Mouse (Mus musculus) MN1 (cell line): ENCODE measurements around the gene Slc46a3.
"Not testable (repeated sequence)": the region's sequence is repeated elsewhere in the genome, so short reads cannot be mapped to it uniquely, and the experiment has no call there.

Source experiments
- DNase-seq: peaks from one replicate; pipeline ENCODE4 v3.0.0-alpha.2; 2016; ENCODE audit warnings: low spot score

The Slc46a3 gene

DNA sequence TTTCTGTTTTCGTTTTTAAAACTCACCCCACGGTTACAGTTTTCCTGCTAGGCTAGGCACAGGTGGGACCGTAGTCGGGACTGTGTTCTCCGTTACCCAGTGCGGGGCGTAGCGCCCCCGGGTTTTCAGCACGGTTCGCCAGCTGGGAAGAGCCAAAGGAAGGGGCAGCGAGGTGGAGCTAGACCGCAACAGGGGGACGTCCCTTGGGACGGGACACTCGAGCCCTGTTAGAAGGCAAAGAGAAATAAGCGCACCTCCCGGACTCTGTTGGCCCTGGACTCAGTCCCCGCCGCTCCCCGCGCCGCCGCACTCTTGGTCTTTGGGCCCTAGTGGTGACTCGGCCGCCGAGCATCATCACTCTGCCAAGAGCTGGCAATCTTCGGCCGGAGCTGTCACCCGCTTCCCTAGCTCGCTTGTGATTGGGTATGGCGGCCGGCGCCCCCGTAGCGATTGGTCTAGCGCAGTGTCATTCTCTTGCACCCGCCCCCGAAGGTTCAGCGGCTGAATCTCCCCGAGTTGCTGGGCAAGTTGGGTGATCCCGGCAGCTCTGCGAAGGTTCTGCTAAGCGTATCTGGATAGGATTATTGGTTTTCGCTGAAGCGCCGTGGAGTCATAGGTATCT, at the start of gene Slc46a3:
Gene Slc46a3 (minus strand): TSS at position 361 of the 622 bp plus-strand sequence.
- peak; percentile 96 for DNase-seq

- no peak for DNase-seq
Measured at GRCm38 (mm10) chr5:147939226-147939625, 44.6 kb upstream of the Slc46a3 start.

- no peak for DNase-seq
Measured at GRCm38 (mm10) chr5:147935096-147935495, 40.5 kb upstream of the Slc46a3 start.

DNA sequence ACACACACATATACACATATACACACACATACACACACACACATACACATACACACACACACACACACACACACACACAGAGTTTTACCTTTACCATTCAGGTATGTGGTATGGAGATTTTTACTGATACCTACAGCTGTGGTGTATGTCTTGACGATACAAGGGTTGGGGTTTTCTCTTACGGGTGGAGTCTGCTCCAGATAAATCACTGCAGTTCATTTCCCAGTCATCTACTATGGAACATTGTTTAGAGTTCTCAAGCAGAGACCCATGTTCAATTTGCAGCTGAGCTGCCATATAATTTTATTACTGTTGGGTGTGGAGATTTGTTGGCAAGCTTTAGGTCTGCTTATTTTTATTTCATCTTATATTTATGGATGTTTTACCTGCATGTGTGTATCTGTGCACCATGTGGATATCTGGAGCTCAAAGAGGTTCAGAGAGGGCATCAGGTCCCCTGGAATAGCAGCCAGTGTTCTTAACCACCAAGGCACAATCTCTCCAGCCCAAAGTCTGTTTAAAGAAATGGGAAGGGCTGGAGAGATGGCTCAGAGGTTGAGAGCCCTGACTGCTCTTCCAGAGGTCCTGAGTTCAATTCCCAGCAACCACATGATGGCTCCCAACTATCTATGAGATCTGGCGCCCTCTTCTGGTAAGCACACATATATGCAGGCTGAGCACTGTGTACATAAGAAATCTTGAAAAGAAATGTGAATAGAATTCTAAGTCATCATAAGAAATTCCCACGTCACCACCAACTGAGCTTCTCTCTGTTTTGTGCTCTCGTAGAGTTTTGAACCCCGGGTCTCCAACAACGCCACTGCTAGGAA, 34.3 kb upstream of the Slc46a3 start:
- no peak for DNase-seq

DNA sequence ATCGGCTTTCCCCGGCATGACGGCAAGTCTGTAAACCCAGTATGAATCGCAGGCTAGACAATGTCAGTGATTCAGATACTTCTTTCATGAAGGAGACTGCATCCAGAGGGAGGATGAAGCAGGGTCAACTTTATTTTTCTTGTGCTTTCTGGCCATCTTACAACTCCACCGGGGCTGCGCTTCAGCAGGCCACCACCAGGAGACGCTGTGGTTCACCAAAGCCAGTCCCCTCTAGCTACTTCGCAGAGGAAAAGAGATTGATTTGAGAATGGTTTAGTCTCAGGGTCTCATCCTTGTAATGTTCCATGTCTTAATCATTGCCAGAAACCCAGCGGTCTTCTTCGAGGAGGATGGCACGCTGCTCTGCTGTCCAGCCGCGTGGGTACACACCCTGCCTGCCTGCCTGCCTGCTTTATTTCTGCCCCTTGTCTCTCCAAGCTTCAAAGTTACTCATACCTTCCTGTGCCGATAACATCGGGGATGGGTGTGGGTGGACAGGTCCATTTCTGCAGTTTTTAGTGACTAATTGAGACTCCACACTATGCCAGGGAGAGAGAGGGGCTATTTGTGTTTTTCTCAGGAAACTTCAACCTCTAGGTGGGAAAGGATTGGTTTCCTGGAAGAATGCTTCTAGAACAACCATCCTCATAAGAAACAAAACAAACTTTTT, 31.5 kb upstream of the Slc46a3 start:
- no peak for DNase-seq

DNA sequence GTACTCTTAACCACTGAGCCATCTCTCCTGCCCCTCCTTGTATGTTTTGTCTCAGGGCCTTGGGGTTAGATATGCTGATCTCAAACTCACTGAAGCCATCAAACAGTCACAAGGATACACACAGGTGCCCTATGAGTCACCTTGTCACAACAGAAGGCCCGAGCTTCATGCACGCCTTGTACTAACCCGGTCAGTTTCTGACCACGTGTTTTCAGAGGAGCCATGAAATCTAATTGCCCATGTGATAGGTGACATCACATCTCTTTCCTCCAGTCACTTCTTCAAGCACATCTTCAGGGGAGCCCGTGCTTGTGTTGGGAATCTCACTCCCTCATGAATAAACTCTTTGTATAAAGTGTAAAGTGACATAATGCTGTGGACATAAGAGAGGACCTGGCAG, 30.0 kb upstream of the Slc46a3 start:
- no peak for DNase-seq

DNA sequence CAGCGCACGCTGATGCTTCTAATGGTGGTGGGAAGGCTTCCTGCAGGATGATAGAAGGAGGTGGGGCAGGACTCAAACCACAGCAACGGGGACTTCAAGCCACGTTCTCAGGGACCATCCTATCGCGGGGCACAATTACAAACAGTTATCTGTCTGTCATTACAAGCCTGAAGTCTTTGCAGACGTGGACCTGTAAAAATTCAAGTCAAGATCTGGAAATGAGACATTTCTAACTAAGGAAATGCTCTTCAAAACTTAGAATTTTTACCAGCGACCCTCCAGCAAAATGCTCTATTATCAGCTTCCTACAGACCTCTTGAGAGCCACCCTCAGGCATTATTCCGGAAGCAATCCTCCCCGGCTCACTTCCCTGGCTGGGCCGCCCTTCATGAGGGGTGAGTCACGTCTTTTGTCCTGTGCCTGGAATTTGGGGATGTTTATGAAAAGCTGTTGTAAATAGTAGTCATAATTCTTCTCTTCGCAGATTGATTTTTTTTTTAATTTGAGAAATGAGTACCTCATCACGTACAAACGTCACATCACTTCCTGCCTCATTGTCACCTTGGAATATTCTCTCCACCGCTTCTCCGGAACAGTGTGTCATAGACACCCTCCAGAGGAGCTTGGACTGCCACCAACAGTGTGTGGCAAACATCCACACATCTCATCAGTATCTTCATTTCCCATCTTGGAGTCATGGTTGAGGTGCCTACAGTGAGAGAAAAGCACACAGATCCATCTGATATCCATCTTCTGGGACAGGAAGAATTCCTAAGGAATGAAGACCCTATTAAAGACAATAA, 23.6 kb upstream of the Slc46a3 start:
- no peak for DNase-seq

GRCm38 (mm10) chr5:147916171-147916570, 21.6 kb upstream of the Slc46a3 start:
- no peak for DNase-seq

DNA sequence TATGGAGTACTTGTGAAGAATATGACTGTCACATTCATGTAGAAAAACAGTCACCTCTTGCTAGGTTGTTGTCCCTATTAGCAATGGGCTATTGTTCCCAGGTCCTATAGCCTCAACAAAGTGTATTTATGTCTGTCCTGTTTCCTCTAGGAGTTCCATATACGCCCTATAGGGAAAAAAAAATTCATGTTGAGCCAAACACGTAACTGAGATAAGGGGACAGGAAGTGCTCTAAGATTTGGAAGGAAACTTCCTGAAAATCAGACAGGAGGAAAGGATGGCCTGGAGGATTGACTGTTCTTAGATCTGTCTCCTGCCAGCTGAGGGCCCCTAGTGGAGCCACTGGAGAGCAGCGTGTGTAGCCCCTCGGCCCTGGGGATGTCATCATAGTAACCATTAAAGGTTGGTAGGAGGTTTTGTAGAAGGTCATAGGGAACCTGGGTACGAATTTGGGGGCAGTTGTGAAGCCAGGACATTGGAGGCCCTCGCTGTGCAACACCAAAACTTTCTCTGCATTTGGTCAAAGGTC, 20.5 kb upstream of the Slc46a3 start:
- no peak for DNase-seq

DNA sequence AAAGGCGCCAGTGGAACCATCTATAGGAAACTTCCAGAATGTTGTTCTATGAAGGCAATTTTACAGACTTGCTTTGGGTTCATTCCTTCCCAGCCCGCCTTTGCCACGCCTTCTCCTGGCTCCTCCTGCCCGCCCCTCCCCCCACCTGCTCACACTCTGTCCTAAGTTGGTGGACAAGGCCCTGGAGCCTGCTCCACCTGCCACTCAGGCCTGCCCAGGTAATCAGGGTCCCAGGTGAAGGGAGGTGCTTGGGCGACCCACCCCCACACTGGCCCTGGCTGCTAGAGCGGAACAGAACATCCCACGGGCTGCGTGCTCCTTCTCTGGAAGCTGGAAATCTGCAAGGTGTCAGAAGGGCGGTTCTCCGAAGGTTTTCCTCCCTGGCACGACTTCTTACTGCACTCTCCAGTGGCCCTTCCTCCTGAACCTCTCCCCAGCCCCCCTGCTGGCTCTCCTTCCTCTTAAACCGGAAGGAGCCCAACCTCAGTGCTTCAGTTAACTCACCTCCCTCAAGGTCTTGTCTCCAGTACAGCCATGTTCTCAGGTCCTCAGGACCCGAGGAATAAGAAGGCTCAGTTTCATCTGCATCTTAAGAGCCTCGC, 18.7 kb upstream of the Slc46a3 start:
- peak; percentile 11 for DNase-seq

DNA sequence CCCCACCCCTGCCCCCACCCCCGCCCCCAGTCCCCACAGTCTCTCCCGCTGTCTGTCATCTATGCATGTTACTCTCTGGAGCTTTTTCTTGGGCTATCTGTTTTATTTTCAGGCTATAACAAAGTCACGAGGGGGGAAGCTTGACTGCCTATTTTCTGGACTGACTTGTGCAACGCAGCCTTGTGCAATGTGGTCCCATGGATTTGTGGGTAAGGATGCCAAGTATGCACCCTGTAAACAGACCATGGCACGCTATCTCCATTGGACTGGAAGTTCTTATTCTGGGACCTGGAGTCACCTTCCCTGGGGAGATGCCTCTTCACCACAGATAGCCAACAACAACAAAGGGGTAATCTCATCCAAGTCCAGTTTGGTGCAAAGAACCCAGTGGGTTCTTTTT, 17.1 kb upstream of the Slc46a3 start:
- no peak for DNase-seq

DNA sequence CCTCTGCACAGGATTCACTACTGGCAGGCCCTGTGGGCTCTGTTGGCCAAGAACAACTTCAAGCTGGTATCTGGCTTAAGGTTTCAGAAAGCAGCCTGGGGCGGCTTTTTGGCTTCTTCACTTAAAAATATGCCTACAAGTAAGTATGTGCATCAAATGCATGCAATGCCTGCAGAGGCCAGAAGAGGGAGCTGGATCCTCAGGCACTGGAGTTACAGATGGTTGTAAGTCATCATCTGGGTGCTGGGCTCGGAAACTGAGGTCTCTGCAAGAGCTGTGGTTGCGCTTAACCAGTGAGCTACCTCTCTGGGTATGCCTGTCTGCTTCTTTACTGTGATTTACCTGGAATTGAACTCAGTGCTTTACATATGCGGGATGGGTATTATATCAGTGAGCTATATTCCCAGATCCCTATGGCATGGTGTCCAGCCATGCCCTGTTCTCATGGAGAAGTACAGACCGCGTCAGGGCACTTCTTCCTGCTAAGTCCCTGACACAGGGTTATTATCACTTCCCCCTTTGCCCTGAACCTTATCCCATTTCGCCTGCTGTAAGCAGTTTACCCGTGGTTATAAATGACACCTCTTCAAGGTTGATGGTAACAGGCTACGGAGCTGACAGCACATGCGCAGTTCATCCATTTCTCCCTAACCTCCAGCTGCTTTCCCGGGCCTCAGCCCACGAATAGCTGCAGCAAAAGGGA, 16.3 kb upstream of the Slc46a3 start:
- DNase-seq: no peak

DNA sequence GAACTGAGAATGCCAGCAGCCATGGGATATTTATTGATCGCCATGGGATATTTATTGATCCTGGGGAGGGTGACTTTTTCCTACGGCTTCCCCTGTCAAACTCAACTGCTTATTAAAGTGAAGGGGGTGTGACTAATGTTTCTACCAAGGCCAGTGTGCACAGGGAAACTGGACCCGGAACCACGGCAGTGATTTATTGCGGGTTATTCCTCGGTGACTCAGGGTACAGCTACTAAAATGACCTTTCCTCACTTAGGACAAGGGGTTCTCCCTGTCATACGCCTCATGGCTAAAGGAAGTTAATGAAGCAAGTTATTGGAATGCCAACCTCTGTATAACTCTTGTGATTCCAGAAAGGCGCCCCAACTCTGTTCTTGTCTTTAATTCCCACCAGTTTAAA, 13.2 kb upstream of the Slc46a3 start:
- DNase-seq: no peak

- DNase-seq: no peak
Measured at GRCm38 (mm10) chr5:147907144-147907543, 12.5 kb upstream of the Slc46a3 start.

GRCm38 (mm10) chr5:147903166-147903565, 8.6 kb upstream of the Slc46a3 start:
- DNase-seq: no peak

DNA sequence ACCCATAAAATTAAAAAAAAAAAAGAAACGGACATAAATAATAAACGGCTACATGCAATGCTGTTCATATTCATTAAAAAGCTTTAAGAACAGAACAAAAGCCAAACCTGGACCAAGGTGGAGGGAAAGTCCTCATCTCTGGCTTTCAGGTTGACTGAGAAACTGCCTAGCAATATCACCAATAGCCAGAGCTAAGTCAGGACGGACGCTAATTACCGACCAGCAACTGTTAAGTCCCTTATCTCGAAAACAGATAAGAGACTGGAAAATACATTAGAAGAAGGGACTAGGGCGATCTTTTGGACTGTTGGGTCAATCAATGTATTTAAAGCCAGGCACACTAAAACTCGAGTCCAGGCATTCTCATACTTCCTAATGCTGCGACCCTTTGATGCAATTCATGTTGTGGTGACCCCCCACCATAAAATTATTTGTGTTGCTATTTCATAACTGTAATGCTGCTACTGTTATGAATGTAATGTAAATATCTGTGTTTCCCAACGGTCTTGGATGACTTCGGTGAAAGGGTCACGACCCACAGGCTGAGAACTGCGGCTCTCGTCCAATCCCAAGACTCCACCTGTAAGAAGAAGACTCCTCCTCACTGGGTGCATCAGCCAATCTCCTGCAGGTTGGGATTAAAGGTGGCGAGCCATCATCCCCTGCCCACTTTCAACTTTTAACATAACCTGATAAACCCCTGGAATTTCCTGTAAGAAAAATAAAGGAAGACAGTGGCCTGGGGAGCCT, 7.6 kb upstream of the Slc46a3 start:
- no peak for DNase-seq

DNA sequence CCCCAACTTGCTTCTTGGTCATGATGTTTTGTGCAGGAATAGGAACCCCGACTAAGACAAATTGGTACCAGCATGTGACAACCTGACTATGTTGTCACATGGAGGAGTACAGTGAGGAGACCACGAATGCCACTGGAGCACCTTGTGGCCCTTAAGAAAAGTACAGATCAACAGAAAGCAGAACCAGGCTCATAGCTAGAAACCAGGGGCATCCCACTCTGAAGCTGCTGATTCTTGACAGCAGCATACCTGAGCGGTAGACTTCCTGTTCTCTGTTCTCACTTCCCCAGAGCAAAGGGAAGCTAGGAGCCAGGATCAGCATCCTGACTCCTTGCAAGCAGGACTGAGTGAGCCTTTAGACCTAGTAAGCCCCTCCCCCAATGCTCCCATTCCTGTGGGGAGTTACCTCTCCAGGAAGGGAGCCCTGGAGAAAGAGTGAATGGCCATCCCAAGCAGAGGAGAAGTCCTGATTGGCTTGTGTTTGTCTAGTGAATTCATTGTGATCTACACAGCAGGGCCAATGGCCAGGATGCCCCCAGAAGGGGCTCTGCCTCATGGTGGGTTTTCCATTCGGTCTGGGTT, 4.4 kb upstream of the Slc46a3 start:
- DNase-seq: no peak

DNA sequence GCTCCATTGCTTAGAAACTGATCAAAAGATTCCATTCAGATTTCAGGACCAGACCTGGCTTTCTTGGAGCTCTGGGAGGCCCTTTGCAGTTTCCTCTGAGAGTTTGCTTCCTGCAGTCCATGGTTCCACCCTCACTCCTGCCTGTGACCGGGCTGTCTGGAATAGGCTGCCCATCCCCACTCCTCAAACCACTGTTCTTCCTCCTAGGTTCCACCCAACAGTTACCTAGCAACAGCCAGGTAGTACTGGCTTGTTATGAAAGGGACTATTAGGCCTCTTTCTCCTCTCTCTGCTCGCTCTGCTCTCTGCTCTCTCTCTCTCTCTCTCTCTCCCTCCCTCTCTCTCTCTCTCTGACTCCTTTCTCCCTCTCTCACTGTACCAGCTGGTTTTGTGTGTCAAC, 3.6 kb upstream of the Slc46a3 start:
- no peak for DNase-seq

GRCm38 (mm10) chr5:147896501-147896900, 1.9 kb upstream of the Slc46a3 start:
- not testable (repeated sequence) for DNase-seq
